Mouse (Mus musculus): ENCODE data around the gene Chchd5. TPM values are rescaled to one million over a fixed set of nuclear protein-coding genes. Genes with fewer than 3 reads are reported as not detected.

Gene Chchd5
- 10 to 100 TPM; 31.0 to 40.3 TPM for polyA plus RNA-seq (2017; shearing (Covaris generic))

- peak; percentile 93 for ATAC-seq
Measured at GRCm38 (mm10) chr2:129129412-129129929, at the start of gene Chchd5. TSS of gene Chchd5 (plus strand) at chr2:129129700.

GRCm38 (mm10) chr2:129081097-129081496 lies 48.4 kb upstream of the Chchd5 start:
- no peak for ATAC-seq

GRCm38 (mm10) chr2:129083514-129083913 lies 46.0 kb upstream of the Chchd5 start:
- ATAC-seq = no peak

GRCm38 (mm10) chr2:129084959-129085358 lies 44.5 kb upstream of the Chchd5 start:
- peak; percentile 66 for ATAC-seq

- no peak for ATAC-seq
Measured at GRCm38 (mm10) chr2:129087520-129087919, 42.0 kb upstream of the Chchd5 start.

- no peak for ATAC-seq
Measured at GRCm38 (mm10) chr2:129090370-129090769, 39.1 kb upstream of the Chchd5 start.

GRCm38 (mm10) chr2:129092810-129093209 lies 36.7 kb upstream of the Chchd5 start:
- no peak for ATAC-seq

GRCm38 (mm10) chr2:129093926-129094724 lies 35.4 kb upstream of the Chchd5 start:
- ATAC-seq = no peak

- peak; percentile 98 for ATAC-seq
Measured at GRCm38 (mm10) chr2:129100784-129101310, 28.7 kb upstream of the Chchd5 start, which contains the start of gene Polr1b. TSS of gene Polr1b (plus strand) at chr2:129100995.

GRCm38 (mm10) chr2:129112924-129113323 lies 16.6 kb upstream of the Chchd5 start:
- ATAC-seq = no peak

- no peak for ATAC-seq
Measured at GRCm38 (mm10) chr2:129115706-129116367, 13.7 kb upstream of the Chchd5 start.

GRCm38 (mm10) chr2:129116368-129116739 lies 13.1 kb upstream of the Chchd5 start:
- ATAC-seq = no peak

- ATAC-seq = no peak
Measured at GRCm38 (mm10) chr2:129118061-129118460, 11.4 kb upstream of the Chchd5 start.

- no peak for ATAC-seq
Measured at GRCm38 (mm10) chr2:129121986-129122385, 7.5 kb upstream of the Chchd5 start.

- peak; percentile 21 for ATAC-seq
Measured at GRCm38 (mm10) chr2:129129987-129130545, 566 bp downstream of the Chchd5 start.

GRCm38 (mm10) chr2:129130776-129131175 lies 1.3 kb downstream of the Chchd5 start:
- ATAC-seq = no peak

- no peak for ATAC-seq
Measured at GRCm38 (mm10) chr2:129132231-129132630, 2.7 kb downstream of the Chchd5 start.

- no peak for ATAC-seq
Measured at GRCm38 (mm10) chr2:129133006-129133805, 3.7 kb downstream of the Chchd5 start.

GRCm38 (mm10) chr2:129139906-129140305 lies 10.4 kb downstream of the Chchd5 start:
- ATAC-seq = no peak

GRCm38 (mm10) chr2:129148836-129149235 lies 19.3 kb downstream of the Chchd5 start:
- no peak for ATAC-seq

GRCm38 (mm10) chr2:129150386-129150785 lies 20.9 kb downstream of the Chchd5 start:
- no peak for ATAC-seq

GRCm38 (mm10) chr2:129151111-129151510 lies 21.6 kb downstream of the Chchd5 start:
- no peak for ATAC-seq

Data from CD4-positive, CD25-positive, alpha-beta regulatory T cell, adult 4 months (primary cell).